Mouse (Mus musculus): Measurements from ENCODE around the gene Slc7a1. TPM values are rescaled to one million over a fixed set of nuclear protein-coding genes. Genes with fewer than 3 reads are reported as not detected.

The Slc7a1 gene
- polyA plus RNA-seq, 1 experiment from 2014 or later, result 27.2 TPM

Other genes with a start within 250 kb of the Slc7a1 start
- 71.5 and 74.5 TPM in 2 replicates for gene Ubl3, start 152.9 kb upstream of the Slc7a1 start, polyA plus RNA-seq (2015; fragmentation: Nextera tagmentation; extraction: Ambion mirVana)